Mouse (Mus musculus): ENCODE measurements around the gene Slc7a1.

Slc7a1 gene

DNA sequence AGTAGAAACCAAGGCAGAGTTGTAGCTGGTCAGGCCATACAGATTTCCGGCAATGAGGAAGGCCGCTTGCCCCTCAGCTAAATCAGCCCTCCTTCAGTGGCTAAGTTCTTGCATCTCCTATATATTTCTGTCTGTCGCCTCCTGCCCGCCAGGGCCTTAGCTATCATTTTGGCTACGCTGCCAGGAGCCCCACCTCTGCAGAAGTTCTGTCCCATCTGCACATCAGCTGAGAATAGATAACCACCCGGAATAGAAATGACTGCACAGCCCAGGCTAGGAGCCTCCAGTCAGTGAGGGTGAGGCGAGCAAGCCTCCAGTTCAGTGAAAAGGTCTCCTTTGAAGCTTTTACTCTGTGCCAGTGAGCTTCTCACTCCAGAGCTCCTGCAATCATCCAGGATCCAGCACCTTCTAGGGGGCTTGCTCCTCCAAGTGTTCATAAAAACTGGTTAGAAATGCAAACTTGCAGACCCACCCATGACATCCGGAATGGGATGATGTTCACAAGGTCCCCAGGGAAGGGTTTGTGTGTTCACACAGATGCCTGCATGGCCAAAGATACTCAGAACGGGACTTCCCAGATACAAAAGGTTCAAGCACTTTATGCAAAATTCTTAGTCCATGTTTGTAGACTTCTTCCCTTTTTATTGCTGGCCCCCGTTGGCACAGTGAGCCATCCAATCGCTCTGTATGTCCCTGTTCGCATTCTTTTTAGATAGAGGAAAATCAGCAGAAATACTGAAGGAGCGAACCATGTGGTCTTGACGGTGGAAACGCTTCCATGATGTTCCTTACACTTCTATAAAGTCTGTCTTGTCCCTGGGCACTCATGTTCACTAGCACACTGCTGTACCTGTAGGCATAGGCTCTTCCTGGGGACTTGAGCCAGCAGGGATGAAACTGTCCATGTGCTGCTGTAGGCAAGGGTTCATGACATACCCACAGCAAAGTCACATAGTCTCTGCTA lies 10.4 kb downstream of the Slc7a1 start:
- no peak for DNase-seq

DNA sequence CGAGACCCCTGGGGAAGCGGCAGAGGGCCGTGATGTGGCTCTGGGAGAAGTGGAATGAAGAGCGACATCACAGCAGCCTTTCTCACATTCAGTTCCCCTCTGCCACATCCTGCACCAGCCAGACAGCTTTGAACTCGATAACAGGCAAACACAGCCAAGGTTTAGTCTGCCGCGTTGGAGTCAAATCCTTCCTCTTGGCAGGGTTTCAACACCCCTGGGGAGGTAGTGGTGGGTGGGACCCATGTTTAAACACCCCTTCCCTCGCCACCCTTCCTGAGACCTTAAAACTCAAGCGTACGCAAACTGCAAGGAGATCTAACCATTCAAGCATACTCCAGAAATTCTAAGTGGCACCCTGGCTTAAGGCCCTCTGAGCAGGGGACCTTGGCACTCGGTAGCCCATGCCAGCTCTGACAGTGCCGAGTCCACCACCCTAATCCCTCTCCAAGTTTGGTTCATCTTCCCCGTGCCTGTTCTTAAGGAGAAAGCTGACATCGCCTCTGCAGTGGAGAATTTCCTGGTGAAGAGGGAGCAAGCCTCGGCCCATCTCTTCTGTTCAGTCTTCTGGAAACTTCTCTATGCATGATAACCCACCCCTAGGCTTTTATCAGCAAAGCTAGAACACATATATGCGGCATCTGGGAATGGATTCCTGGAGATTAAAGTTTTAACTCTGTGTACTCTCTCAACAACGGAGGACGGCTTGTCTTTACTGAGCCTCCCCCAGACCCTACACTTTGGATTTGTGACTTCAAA lies 11.3 kb downstream of the Slc7a1 start:
- DNase-seq: no peak

DNA sequence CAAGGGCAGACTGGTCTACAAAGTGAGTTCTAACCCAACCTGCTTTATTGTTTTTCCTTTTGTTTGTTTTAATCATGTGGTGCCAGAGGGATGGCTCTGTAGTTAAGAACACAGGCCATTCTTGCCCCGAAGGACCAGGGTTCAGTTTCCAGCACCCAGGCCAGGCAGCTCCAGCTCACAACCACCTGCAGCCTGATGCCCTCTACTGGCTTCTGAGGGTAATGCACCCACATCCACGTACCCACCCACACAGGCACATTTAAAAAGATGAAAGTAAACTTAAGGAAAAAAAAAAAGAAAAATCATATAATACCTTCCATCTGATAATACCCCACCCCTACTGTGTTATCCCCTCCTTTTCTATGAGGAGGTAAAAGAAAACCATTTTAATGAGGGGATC lies 11.9 kb downstream of the Slc7a1 start:
- no peak for DNase-seq

DNA sequence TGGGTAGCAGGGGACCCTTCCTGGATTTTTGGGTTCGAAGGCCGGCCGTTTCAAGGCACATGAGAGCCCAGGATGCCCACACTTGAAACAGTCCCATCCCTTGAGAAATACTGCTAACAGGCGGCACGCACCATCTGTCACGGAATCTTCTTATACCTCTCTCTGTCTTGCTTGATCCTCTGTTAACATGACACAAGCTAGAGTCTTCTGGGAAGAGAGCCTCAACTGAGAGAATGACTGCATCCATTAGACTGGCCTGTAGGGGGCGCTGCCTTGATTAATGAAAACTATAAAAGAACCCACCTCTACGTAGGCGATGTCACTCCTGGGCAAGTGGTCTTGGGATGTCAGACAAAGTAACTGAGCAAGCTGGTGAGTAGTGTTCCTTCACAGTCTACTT lies 13.2 kb downstream of the Slc7a1 start:
- DNase-seq: peak in 1 of 2 experiments; percentile 16

DNA sequence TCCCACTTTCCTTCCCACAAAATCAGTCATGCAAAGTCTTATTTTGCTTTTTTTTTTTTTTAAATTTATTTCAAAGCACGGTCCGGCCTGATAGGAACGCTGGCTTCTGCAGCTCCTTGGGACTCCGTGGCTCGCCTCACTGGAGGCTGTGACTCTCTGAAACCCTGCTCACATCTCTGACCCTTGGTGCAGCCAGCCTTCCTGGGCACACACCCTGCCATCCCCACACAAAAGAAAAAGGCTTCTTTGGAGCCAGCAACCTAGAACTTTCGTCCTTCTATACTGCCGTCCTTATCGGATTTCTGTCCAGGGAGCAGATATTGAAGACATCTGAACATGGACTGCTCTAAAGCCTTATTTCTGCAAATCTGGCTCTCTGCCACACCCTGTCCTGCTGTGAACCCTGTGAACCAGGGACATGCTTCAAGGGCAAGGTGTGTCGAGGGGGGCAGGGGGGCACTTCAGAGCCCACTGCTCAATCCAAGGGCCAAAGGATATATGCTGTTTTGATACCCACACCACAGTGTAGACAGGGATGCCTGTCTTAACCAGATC lies 15.1 kb downstream of the Slc7a1 start:
- DNase-seq: no peak

- no peak for DNase-seq
Measured at GRCm38 (mm10) chr5:148383841-148384500, 15.7 kb downstream of the Slc7a1 start.

- no peak for DNase-seq
Measured at GRCm38 (mm10) chr5:148381083-148381482, 18.6 kb downstream of the Slc7a1 start.

DNA sequence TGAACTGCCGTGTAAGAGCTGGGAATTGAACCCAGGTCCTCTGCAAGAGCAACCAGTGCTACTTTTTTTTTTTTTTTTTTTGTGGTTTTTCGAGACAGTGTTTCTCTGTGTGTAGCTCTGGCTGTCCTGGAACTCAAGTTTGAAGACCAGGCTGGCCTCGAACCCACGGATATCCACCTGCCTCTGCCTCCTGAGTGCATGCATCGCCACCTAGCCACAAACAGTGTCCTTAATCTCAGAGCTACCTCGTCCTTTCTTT lies 19.5 kb downstream of the Slc7a1 start:
- no peak for DNase-seq

DNA sequence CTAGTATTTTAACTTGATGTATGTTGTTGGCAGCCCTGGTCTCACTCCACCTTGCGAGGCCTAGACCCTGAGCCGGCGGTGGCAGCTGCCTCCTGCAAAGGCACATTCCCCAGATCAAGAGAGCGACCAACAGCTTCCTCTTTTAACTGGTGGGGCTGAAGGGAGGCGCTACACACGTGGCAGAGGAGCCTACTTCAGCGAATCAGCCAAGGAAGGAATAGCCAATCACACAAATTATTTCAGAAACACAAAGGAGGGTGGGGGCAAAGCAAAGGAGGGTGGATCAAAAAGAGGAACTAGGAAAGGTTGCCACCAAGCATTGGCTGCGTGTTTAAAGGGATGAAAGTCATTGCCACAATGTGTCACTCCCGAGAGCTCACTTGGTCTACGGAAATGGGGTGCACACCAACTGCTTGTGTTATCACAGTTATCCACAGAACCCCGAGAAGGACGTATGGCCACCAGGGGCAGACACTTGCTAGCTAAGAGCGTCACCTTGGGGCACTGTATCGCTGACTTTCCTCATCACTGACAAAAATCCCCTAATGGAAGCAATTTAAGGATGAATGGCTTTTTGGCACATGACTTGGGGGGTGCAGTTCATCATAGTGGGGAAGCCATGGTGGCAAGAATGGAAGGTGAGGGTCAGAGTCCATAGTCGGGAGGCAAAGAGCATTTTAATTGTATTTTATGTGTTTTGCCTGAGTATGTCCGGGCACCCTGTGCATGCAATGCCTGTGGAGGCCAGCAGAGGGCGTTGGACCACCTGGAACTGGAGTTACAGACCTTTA lies 20.1 kb downstream of the Slc7a1 start:
- DNase-seq: no peak

DNA sequence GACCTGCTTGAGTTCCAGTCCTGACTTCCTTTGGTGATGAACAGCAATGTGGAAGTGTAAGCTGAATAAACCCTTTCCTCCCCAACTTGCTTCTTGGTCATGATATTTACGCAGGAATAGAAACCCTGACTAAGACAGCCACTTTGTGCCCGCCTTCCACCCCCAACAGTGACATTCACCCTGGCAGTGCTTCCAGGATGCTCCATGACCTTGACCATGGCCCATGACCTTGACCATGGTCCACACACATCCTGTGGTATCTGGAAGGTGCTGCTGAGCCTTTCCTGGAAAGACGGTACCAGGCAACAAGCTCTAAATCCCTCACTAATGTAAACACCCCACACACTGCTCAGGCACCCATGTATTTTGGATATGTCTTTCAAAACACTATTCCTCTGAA lies 21.0 kb downstream of the Slc7a1 start:
- no peak for DNase-seq

DNA sequence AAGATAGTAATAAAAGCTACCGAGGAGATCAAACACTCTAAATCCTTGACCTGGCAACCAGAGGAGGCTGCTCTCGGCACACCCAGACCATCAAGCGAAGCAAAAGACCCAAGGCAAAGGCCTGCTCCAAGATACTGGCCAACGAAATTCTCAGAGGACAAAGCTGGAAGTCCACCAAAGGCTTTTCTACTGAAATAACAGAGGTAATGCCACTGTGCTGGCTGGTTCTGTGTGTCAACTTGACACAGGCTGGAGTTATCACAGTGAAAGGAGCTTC lies 21.5 kb downstream of the Slc7a1 start:
- no peak for DNase-seq

DNA sequence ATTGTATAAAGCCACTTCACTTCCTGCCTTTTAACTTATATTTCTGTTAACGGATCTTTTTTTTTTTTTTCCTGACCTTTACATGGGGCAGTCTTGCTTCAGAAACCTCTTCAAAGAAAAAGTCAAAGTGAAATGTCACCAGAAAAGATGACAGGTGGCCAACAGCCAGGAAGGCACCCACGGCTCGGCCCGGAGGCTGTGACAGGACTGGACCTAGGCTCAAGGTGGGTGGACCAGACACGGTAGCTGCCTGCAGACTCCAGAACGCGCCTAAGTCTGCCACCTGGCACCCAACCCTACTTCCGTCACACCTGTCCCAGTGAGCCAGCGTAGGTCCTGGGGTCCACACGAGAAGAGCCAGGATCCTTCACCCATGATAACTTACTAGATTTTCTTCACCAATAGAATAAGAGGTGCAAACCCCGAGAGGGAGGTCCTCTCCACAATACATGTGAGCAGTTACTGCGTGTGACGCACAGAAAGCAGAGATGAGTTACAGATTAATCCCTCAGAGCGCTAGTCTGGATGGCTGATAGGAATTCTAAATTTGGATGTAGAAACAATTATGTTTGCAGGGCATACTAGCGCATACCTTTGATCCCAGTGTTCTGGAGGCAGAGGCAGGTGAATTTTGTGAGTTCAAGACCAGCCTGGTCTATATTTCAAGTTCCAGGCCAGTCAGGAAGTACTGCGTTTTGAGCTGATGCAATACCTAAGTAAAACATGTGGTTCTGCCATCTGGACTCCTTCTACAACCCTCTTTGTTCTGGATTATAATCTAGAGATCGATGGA lies 22.1 kb downstream of the Slc7a1 start:
- no peak for DNase-seq

DNA sequence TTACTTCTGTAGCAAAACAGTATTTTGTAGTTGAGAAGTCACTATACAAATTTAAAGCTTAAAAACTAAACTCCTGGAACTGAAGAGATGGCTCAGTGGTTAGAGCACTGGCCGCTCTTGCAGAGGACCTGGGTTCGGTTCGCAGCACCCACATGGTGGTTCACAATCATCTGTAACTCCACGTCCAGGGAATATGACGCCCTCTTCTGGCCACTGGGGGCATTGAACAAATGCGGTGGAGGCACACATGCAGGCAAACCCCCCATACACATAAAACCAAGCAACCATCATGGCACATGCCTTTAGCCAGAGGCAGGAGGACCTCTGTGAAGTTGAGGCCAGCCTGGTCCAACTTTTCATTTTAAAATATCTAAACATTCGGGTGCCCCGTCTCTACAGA lies 23.3 kb downstream of the Slc7a1 start:
- DNase-seq: no peak

GRCm38 (mm10) chr5:148375480-148375879 lies 24.2 kb downstream of the Slc7a1 start:
- DNase-seq: no peak

- no peak for DNase-seq
Measured at GRCm38 (mm10) chr5:148373092-148373685, 26.5 kb downstream of the Slc7a1 start.

GRCm38 (mm10) chr5:148372005-148372917 lies 27.4 kb downstream of the Slc7a1 start:
- DNase-seq: no peak

- DNase-seq: no peak
Measured at GRCm38 (mm10) chr5:148371375-148371774, 28.3 kb downstream of the Slc7a1 start.

DNA sequence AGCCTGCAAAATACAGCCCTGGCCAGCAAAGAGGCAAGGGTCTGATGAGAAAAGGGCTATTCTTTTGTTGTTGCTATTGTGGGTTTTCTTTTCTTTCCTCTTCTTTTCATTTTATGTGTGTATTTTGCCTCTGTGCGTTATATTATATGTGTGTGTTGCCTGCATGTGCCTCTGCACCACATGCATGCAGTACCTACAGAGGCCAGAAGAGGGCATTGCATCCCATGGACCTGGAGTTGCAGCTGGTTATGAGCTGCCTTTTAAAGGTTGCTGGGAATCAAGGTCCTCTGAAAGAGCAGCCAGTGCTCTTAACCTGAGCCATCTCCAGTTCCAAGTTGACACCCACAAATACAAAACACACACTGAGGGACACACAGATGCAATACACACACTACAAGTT lies 29.1 kb downstream of the Slc7a1 start:
- DNase-seq: no peak

GRCm38 (mm10) chr5:148369178-148369577 lies 30.5 kb downstream of the Slc7a1 start:
- no peak for DNase-seq

DNA sequence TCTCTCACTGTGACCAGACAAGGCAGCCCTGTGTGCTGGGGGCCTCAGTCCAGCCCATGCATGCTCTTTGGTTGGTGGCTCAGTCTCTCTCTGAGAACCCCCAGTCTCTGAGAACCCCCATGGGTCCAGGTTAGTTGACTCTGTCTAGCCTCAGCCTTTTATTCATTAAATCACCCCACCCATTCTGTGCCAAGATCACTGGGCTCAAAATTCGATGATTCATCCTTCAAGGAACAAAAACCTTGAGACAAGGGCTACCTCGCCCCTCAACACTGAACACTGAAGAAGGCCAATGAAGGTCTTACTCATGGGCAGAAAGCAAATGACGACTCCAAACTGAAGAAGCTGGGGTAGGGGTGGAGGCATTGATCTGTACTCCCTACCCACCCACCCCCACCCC lies 31.9 kb downstream of the Slc7a1 start:
- DNase-seq: no peak
